Mouse (Mus musculus) hindbrain, embryonic 14.5 days (tissue): ENCODE data around the gene Rbck1. TPM values are rescaled to one million over a fixed set of nuclear protein-coding genes. Genes with fewer than 3 reads are reported as not detected.

Experiments used
- polyA plus RNA-seq: library from polyadenylated mRNA; unstranded; fragments of >200 nt; fragmentation: Nextera tagmentation; extraction: Ambion mirVana; gene quantifications from 2 replicates; pipeline ENCODE4 v1.2.1, GENCODE M21; 2014

Gene Rbck1
- polyA plus RNA-seq, 1 experiment from 2014 or later, result 95.3 TPM

Other genes with a start within 250 kb of the Rbck1 start
- gene Srxn1, start 227.1 kb downstream of the Rbck1 start, polyA plus RNA-seq, result 22.5 and 26.2 TPM in 2 replicates
- 1.6 and 2.3 TPM in 2 replicates for gene Tcf15, start 189.1 kb downstream of the Rbck1 start, polyA plus RNA-seq
- 104 and 150 TPM in 2 replicates for gene Csnk2a1, start 105.8 kb downstream of the Rbck1 start, polyA plus RNA-seq
- 24.4 and 31.4 TPM in 2 replicates for gene Tbc1d20, start 38.8 kb downstream of the Rbck1 start, polyA plus RNA-seq
- 0.95 and 1.0 TPM in 2 replicates for gene Trib3, start 11.4 kb upstream of the Rbck1 start, polyA plus RNA-seq
- 48.0 and 56.9 TPM in 2 replicates for gene Nrsn2, start 44.0 kb upstream of the Rbck1 start, polyA plus RNA-seq
- 18.8 and 19.5 TPM in 2 replicates for gene Sox12, start 65.4 kb upstream of the Rbck1 start, polyA plus RNA-seq
- 16.5 and 17.2 TPM in 2 replicates for gene Zcchc3, start 82.4 kb upstream of the Rbck1 start, polyA plus RNA-seq
- gene 6820408C15Rik, start 82.9 kb upstream of the Rbck1 start, polyA plus RNA-seq, result 2.5 and 3.8 TPM in 2 replicates
- not detected in 2 replicates for gene Defb23, start 132.0 kb upstream of the Rbck1 start, polyA plus RNA-seq
- not detected in 2 replicates for gene Defb20, start 144.4 kb upstream of the Rbck1 start, polyA plus RNA-seq
- not detected in 2 replicates for gene Defb22, start 157.5 kb upstream of the Rbck1 start, polyA plus RNA-seq
- not detected in 2 replicates for gene Defb26, start 179.0 kb upstream of the Rbck1 start, polyA plus RNA-seq
- not detected in 2 replicates for gene Defb28, start 185.6 kb upstream of the Rbck1 start, polyA plus RNA-seq
- not detected in 2 replicates for gene Defb29, start 207.4 kb upstream of the Rbck1 start, polyA plus RNA-seq
- gene Gm17416, start 236.7 kb upstream of the Rbck1 start, polyA plus RNA-seq, result not detected in 2 replicates
- not detected in 2 replicates for gene Defb21, start 240.1 kb upstream of the Rbck1 start, polyA plus RNA-seq
- gene Defb19, start 247.7 kb upstream of the Rbck1 start, polyA plus RNA-seq, result not detected in 2 replicates